Mouse (Mus musculus): ENCODE data around the gene Zfp984. TPM values are rescaled to one million over a fixed set of nuclear protein-coding genes. Genes with fewer than 3 reads are reported as not detected.
"Not testable (repeated sequence)": the region's sequence is repeated elsewhere in the genome, so short reads cannot be mapped to it uniquely, and the experiment has no call there.

The Zfp984 gene
- 3.2 and 3.5 TPM in 2 replicates for polyA plus RNA-seq (2012; rRNA removed)

- H3K4me1 ChIP-seq (ENCODE audit: control insufficient read depth, insufficient read depth, low read length); H3K27me3 ChIP-seq (ENCODE audit: control insufficient read depth, insufficient read depth, low read length); H3K4me3 ChIP-seq (replicated peaks; ENCODE audit: insufficient read depth, low read depth, low read length); H3K27ac ChIP-seq (ENCODE audit: insufficient read depth, low read length); DNase-seq: not testable (repeated sequence)
- WGBS = 17% methylated on average over 15 of the region's 15 CpGs
Measured at GRCm38 (mm10) chr4:147809292-147809965, at the start of gene Zfp984. Gene Zfp984, minus strand, starts transcription at chr4:147809788.

GRCm38 (mm10) chr4:147850776-147851175 is 41.2 kb upstream of the Zfp984 start:
- WGBS = 80% methylated on average over 2 of the region's 2 CpGs
- TF ChIP-seq POLR2A (IDR thresholded peaks at IDR 0.05; ENCODE audit: borderline replicate concordance, insufficient read depth, low read length) (no peak), CTCF (IDR thresholded peaks at IDR 0.05; ENCODE audit: borderline replicate concordance, insufficient read depth, low read depth, low read length) (no peak)
- Histone ChIP-seq H3K4me1 (ENCODE audit: control insufficient read depth, insufficient read depth, low read length) (no peaks in the 10 kb centered on the region), H3K4me3 (replicated peaks; ENCODE audit: insufficient read depth, low read depth, low read length) (no peak overlapping the region), H3K27me3 (ENCODE audit: control insufficient read depth, insufficient read depth, low read length) (no peaks in the 10 kb centered on the region), H3K27ac (ENCODE audit: insufficient read depth, low read length) (no peak overlapping the region)
- DNase-seq = no peak

GRCm38 (mm10) chr4:147848584-147848991 is 39.0 kb upstream of the Zfp984 start:
- Histone ChIP-seq H3K4me1 (ENCODE audit: control insufficient read depth, insufficient read depth, low read length) (no peaks in the 10 kb centered on the region), H3K4me3 (replicated peaks; ENCODE audit: insufficient read depth, low read depth, low read length) (peak overlapping the region; percentile 84), H3K27ac (ENCODE audit: insufficient read depth, low read length) (no peak overlapping the region), H3K27me3 (ENCODE audit: control insufficient read depth, insufficient read depth, low read length) (no peaks in the 10 kb centered on the region)
- DNase-seq = no peak
- TF ChIP-seq CTCF (IDR thresholded peaks at IDR 0.05; ENCODE audit: borderline replicate concordance, insufficient read depth, low read depth, low read length) = no peak
- no peak for TF ChIP-seq POLR2A (IDR thresholded peaks at IDR 0.05; ENCODE audit: borderline replicate concordance, insufficient read depth, low read length)
- WGBS = 0% methylated on average over 4 of the region's 4 CpGs

- 1% methylated on average over 23 of the region's 23 CpGs for WGBS
- H3K27me3 ChIP-seq (ENCODE audit: control insufficient read depth, insufficient read depth, low read length) = no peaks in the 10 kb centered on the region
- TF ChIP-seq CTCF (IDR thresholded peaks at IDR 0.05; ENCODE audit: borderline replicate concordance, insufficient read depth, low read depth, low read length) = no peak
- TF ChIP-seq POLR2A (IDR thresholded peaks at IDR 0.05; ENCODE audit: borderline replicate concordance, insufficient read depth, low read length) = peak; percentile 56; the same call in 1 of the 2 replicates
- H3K4me3 ChIP-seq (replicated peaks; ENCODE audit: insufficient read depth, low read depth, low read length) = peak within 1 kb of the TSS; percentile 84
- H3K4me1 ChIP-seq (ENCODE audit: control insufficient read depth, insufficient read depth, low read length) = no peaks in the 10 kb centered on the region
- H3K27ac ChIP-seq (ENCODE audit: insufficient read depth, low read length) = no peak within 1 kb of the TSS
- peak; percentile 70 to 90 for DNase-seq
Measured at GRCm38 (mm10) chr4:147847614-147848583, 38.3 kb upstream of the Zfp984 start, which contains the start of gene Zfp933. Gene Zfp933, minus strand, starts transcription at chr4:147848366.

GRCm38 (mm10) chr4:147842871-147843270 is 33.3 kb upstream of the Zfp984 start:
- TF ChIP-seq CTCF (IDR thresholded peaks at IDR 0.05; ENCODE audit: borderline replicate concordance, insufficient read depth, low read depth, low read length) (no peak), POLR2A (IDR thresholded peaks at IDR 0.05; ENCODE audit: borderline replicate concordance, insufficient read depth, low read length) (no peak)
- Histone ChIP-seq H3K4me3 (replicated peaks; ENCODE audit: insufficient read depth, low read depth, low read length) (no peak overlapping the region), H3K4me1 (ENCODE audit: control insufficient read depth, insufficient read depth, low read length) (no peaks in the 10 kb centered on the region), H3K27ac (ENCODE audit: insufficient read depth, low read length) (no peak overlapping the region), H3K27me3 (ENCODE audit: control insufficient read depth, insufficient read depth, low read length) (no peaks in the 10 kb centered on the region)
- 99% methylated on average over 3 of the region's 3 CpGs for WGBS
- DNase-seq = no peak

GRCm38 (mm10) chr4:147839282-147839681 is 29.7 kb upstream of the Zfp984 start:
- peak; percentile 35 to 59 for DNase-seq
- not testable (repeated sequence) for H3K4me3 ChIP-seq (replicated peaks; ENCODE audit: insufficient read depth, low read depth, low read length); H3K27ac ChIP-seq (ENCODE audit: insufficient read depth, low read length); H3K4me1 ChIP-seq (ENCODE audit: control insufficient read depth, insufficient read depth, low read length); H3K27me3 ChIP-seq (ENCODE audit: control insufficient read depth, insufficient read depth, low read length)
- over 99% methylated on average over 19 of the region's 26 CpGs for WGBS

- H3K4me3 ChIP-seq (replicated peaks; ENCODE audit: insufficient read depth, low read depth, low read length) = no peak overlapping the region
- no peaks in the 10 kb centered on the region; the same call in 1 of the 2 replicates for H3K27me3 ChIP-seq (ENCODE audit: control insufficient read depth, insufficient read depth, low read length)
- 93% methylated on average over 4 of the region's 4 CpGs for WGBS
- no peak overlapping the region for H3K27ac ChIP-seq (ENCODE audit: insufficient read depth, low read length)
- TF ChIP-seq CTCF (IDR thresholded peaks at IDR 0.05; ENCODE audit: borderline replicate concordance, insufficient read depth, low read depth, low read length) (no peak), POLR2A (IDR thresholded peaks at IDR 0.05; ENCODE audit: borderline replicate concordance, insufficient read depth, low read length) (no peak)
- no peak for DNase-seq
- no peaks in the 10 kb centered on the region for H3K4me1 ChIP-seq (ENCODE audit: control insufficient read depth, insufficient read depth, low read length)
Measured at GRCm38 (mm10) chr4:147824389-147824788, 14.8 kb upstream of the Zfp984 start.

- not testable (repeated sequence) for DNase-seq; H3K27me3 ChIP-seq (ENCODE audit: control insufficient read depth, insufficient read depth, low read length); H3K4me3 ChIP-seq (replicated peaks; ENCODE audit: insufficient read depth, low read depth, low read length); H3K4me1 ChIP-seq (ENCODE audit: control insufficient read depth, insufficient read depth, low read length); H3K27ac ChIP-seq (ENCODE audit: insufficient read depth, low read length)
- WGBS = 88% methylated on average over 3 of the region's 3 CpGs
Measured at GRCm38 (mm10) chr4:147821414-147821813, 11.8 kb upstream of the Zfp984 start.

GRCm38 (mm10) chr4:147819659-147820058 is 10.1 kb upstream of the Zfp984 start:
- H3K4me3 ChIP-seq (replicated peaks; ENCODE audit: insufficient read depth, low read depth, low read length); H3K27me3 ChIP-seq (ENCODE audit: control insufficient read depth, insufficient read depth, low read length); H3K27ac ChIP-seq (ENCODE audit: insufficient read depth, low read length); H3K4me1 ChIP-seq (ENCODE audit: control insufficient read depth, insufficient read depth, low read length); DNase-seq: not testable (repeated sequence)
- WGBS = 82% methylated on average over 7 of the region's 7 CpGs
